Mouse (Mus musculus): Measurements from ENCODE around the gene Edem3.
"Not testable (repeated sequence)": the region's sequence is repeated elsewhere in the genome, so short reads cannot be mapped to it uniquely, and the experiment has no call there.

GRCm38 (mm10) chr1:151749894-151750293 is 5.3 kb upstream of the Edem3 start:
- TF ChIP-seq CTCF, EP300 (IDR thresholded peaks at IDR 0.05; ENCODE audit: low read depth): not testable (repeated sequence)

Data from heart, postnatal 0 days (tissue).